Mouse (Mus musculus) lung, embryonic 14.5 days (tissue): ENCODE results near the gene Ankef1. TPM values are rescaled to one million over a fixed set of nuclear protein-coding genes. Genes with fewer than 3 reads are reported as not detected.

Source experiments
- ATAC-seq: fragments of 200-750 bp; cut with Nextera tagmentation; 2 replicates; pipeline ENCODE4 v1.8.0; 2017; ENCODE audit warnings: mild to moderate bottlenecking, moderate TSS enrichment, moderate library complexity; ENCODE audit not compliant: insufficient read depth
- DNase-seq: peaks from one replicate; pipeline ENCODE4 v3.0.0-alpha.2; 2015
- H3K27ac ChIP-seq: fragments of 300-500 bp; sonication (generic); 2 replicates; pipeline ENCODE4 v1.5.1; 2014; ENCODE audit warnings: low read depth, mild to moderate bottlenecking, moderate library complexity
- H3K27me3 ChIP-seq: fragments of 300-500 bp; sonication (generic); 2 replicates; pipeline ENCODE4 v1.6.1; 2014; ENCODE audit warnings: low read length, control low read depth; ENCODE audit not compliant: insufficient read depth
- H3K36me3 ChIP-seq: fragments of 300-500 bp; sonication (generic); 2 replicates; pipeline ENCODE4 v1.6.1; 2014; ENCODE audit warnings: control low read depth; ENCODE audit not compliant: insufficient read depth
- H3K4me1 ChIP-seq: fragments of 300-500 bp; sonication (generic); 2 replicates; pipeline ENCODE4 v1.6.1; 2014; ENCODE audit warnings: antibody characterized with exemption, control low read depth; ENCODE audit not compliant: insufficient read depth
- H3K4me2 ChIP-seq: fragments of 300-500 bp; sonication (generic); 2 replicates; pipeline ENCODE4 v1.6.1; 2014; ENCODE audit warnings: mild to moderate bottlenecking
- H3K4me3 ChIP-seq: fragments of 300-500 bp; sonication (generic); 2 replicates; pipeline ENCODE4 v1.5.1; 2014; ENCODE audit warnings: low read depth, low read length
- H3K9ac ChIP-seq: fragments of 300-500 bp; sonication (generic); 2 replicates; pipeline ENCODE4 v1.6.1; 2014
- H3K9me3 ChIP-seq: fragments of 300-500 bp; sonication (generic); 2 replicates; pipeline ENCODE4 v1.6.1; 2016; ENCODE audit warnings: low read depth, low read length, control low read depth
- CTCF ChIP-seq: IDR thresholded peaks from 2 replicates; pipeline ENCODE4 v1.5.1; 2016; ENCODE audit warnings: antibody characterized with exemption, low read depth
- WGBS: fragments of 180-500 bp; shearing (Covaris S2); extraction: QIAGEN DNeasy Blood & Tissue Kit; methylation state at CpG from one replicate; pipeline ENCODE4 v1.1.7; 2014; 5-methylcytosine and 5-hydroxymethylcytosine counted together
- polyA plus RNA-seq: library from polyadenylated mRNA; unstranded; fragments of >200 nt; fragmentation: Nextera tagmentation; extraction: Ambion mirVana; gene quantifications from 2 replicates; pipeline ENCODE4 v1.2.1, GENCODE M21; 2014

The Ankef1 gene
- polyA plus RNA-seq, 1 experiment from 2014 or later = 0.16 TPM

DNA sequence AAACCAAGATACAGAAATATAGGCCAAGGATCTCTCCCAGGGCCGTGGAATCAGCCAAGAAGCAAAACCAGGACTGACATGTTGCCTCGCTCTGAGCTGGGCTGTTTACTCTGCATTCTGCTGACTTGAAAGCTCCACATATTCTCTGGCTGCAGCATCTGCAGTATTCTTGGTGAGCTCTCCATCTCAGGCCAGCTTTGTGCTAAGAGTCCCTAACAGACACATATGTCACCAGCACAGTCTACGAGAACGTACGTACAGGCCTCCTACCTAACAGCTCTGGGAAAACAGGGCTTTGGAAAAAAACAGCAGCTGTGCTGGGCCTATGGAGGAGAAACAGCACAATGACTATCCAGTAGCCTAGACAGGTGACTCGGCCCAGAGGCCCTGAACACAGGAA is 97.0 kb downstream of the Ankef1 start:
- ATAC-seq = no peak
- Histone ChIP-seq H3K36me3 (no peaks in the 10 kb centered on the region), H3K4me3 (no peak overlapping the region), H3K4me1 (no peaks in the 10 kb centered on the region), H3K4me2 (no peak overlapping the region), H3K27me3 (no peaks in the 10 kb centered on the region), H3K9me3 (no peaks in the 10 kb centered on the region), H3K27ac (no peak overlapping the region), H3K9ac (no peak overlapping the region)
- no peak for DNase-seq
- WGBS = 75% methylated on average over 6 of the region's 6 CpGs
- TF ChIP-seq CTCF = no peak

DNA sequence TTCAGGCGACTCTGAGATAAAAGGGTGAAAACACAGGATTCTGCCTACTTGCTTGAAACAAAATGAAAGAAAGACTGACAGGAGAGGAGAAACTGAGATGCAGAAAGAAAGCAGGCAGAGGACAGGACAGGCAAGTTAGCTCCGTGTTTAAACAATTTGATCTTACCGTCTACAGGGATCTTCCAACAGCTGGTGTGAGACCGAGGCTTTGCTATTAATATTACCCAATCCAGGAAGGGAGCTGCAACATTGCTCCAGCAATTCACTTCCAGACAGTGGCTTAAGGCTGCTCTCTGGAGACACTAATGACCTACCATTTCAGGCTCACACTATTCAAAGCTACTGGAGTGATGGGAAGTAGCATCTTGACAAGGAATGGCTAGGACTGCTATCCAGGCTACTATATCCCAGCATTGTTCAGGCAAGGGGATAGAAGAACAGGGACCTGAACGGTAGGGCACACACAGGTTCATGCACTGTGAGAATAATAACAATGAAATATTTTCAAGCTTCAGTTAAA is 99.0 kb downstream of the Ankef1 start:
- Histone ChIP-seq H3K36me3 (no peaks in the 10 kb centered on the region), H3K27ac (no peak overlapping the region), H3K4me1 (no peaks in the 10 kb centered on the region), H3K4me3 (no peak overlapping the region), H3K27me3 (no peaks in the 10 kb centered on the region), H3K9ac (no peak overlapping the region), H3K9me3 (no peaks in the 10 kb centered on the region), H3K4me2 (no peak overlapping the region)
- ATAC-seq = no peak
- DNase-seq = no peak
- 65% methylated on average over 5 of the region's 5 CpGs for WGBS
- TF ChIP-seq CTCF = no peak

DNA sequence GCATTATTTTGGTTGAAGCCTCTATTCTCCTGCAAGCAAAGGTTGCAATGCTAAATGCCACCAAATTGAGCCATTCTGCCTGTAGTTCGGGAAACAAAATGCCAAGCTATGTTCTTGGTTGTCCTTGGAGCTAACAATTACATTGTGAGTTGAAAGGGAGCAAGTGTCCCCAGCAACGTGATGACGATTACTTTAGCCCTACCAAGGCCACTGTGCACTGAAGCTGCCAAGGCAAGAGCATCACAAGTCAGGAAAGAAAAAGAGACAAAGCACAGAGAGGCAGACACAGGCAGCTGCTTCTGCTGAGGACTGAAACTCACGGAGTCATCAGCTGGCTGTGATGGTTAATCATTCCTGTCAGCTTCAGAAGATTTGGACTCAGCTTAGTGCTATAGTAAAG is 99.5 kb downstream of the Ankef1 start:
- H3K27me3 ChIP-seq = no peaks in the 10 kb centered on the region
- ATAC-seq (no peak), DNase-seq (no peak)
- H3K4me3 ChIP-seq = no peak overlapping the region
- no peak overlapping the region for H3K9ac ChIP-seq
- WGBS = 74% methylated on average over 4 of the region's 4 CpGs
- no peaks in the 10 kb centered on the region for H3K4me1 ChIP-seq
- TF ChIP-seq CTCF = no peak
- H3K27ac ChIP-seq = no peak overlapping the region
- H3K4me2 ChIP-seq = no peak overlapping the region
- H3K9me3 ChIP-seq = no peaks in the 10 kb centered on the region
- no peaks in the 10 kb centered on the region for H3K36me3 ChIP-seq

Other genes with a start within 250 kb of the Ankef1 start
- gene Pak7, start 113.9 kb upstream of the Ankef1 start, polyA plus RNA-seq = 0.64 and 1.1 TPM in 2 replicates
- 1.2 and 1.6 TPM in 2 replicates for gene Snap25, start 211.5 kb downstream of the Ankef1 start, polyA plus RNA-seq